ENCODE assay signal across 17 mouse cellular contexts in the genomic region with DNA sequence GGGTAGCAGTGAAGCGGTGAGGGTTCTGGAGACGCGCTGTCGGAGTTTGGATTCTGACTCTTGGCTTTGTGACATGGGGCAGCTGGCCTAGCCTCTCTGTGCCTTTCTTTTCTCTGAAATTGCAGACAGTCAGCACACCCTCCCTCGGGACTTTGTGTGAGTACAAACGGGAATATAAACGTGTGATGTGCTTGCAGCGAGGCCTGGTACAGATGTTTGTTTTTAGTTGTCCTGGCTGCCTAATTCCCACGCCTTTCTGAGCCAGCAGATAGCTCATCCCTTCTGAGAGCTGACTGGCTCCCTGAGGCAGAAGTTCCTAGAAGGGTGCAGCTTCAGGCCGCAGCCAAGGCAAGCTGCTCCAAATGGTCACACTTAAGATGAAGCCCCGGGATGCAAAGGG. TPM values are rescaled to one million over a fixed set of nuclear protein-coding genes. Genes with fewer than 3 reads are reported as not detected.
DNase-seq lines count a peak whose midpoint lies in the region; ATAC-seq and TF ChIP-seq lines count a peak whose summit lies in the region.
"Had no signal": no experiment of that assay in that cellular context is flagged by ENCODE, and none has a peak within 500 bp of the region (broad histone marks: within the 10 kb centered on the region; RNA-seq: fewer than 3 reads in every experiment).

No protein-coding gene starts in this region.

- no peaks in the 10 kb centered on the region for H3K36me3 ChIP-seq in heart, embryonic 13.5 days
- H3K36me3 ChIP-seq in heart, embryonic 11.5 days (ENCODE audit: control insufficient read depth, insufficient read depth, low read length) = no peaks in the 10 kb centered on the region
- H3K36me3 ChIP-seq in embryonic facial prominence, embryonic 10.5 days (replicated peaks) = no peaks in the 10 kb centered on the region
- no peaks in the 10 kb centered on the region for H3K36me3 ChIP-seq in lung, postnatal 0 days (ENCODE audit: insufficient read depth, low read length)
- no peaks in the 10 kb centered on the region for H3K36me3 ChIP-seq in liver, postnatal 0 days (replicated peaks; ENCODE audit: insufficient read depth, low read length)
- H3K36me3 ChIP-seq: forebrain, embryonic 12.5 days; liver, embryonic 13.5 days had no signal

- peaks cover 46% of the 10 kb centered on the region for H3K4me1 ChIP-seq in heart, embryonic 13.5 days
- peaks cover 35% of the 10 kb centered on the region for H3K4me1 ChIP-seq in heart, embryonic 11.5 days (ENCODE audit: control insufficient read depth, insufficient read depth, low read length)
- peaks cover 47% of the 10 kb centered on the region for H3K4me1 ChIP-seq in embryonic facial prominence, embryonic 10.5 days
- peaks cover 8% of the 10 kb centered on the region for H3K4me1 ChIP-seq in lung, postnatal 0 days (ENCODE audit: insufficient read depth, low read depth, low read length)
- peaks cover 3% of the 10 kb centered on the region; the same call in 1 of the 2 replicates for H3K4me1 ChIP-seq in liver, postnatal 0 days (ENCODE audit: insufficient read depth)

- no peak overlapping the region for H3K4me3 ChIP-seq in heart, embryonic 13.5 days
- H3K4me3 ChIP-seq in heart, embryonic 11.5 days (ENCODE audit: low read depth, low read length) = no peak overlapping the region
- no peak overlapping the region for H3K4me3 ChIP-seq in embryonic facial prominence, embryonic 10.5 days
- no peak overlapping the region for H3K4me3 ChIP-seq in lung, postnatal 0 days (ENCODE audit: low read depth, low read length)
- no peak overlapping the region for H3K4me3 ChIP-seq in liver, postnatal 0 days (ENCODE audit: low read depth, low read length)
- H3K4me3 ChIP-seq: forebrain, embryonic 12.5 days; liver, embryonic 13.5 days; myocyte had no signal

- DNase-seq in 3T3-L1 (ENCODE audit: low read depth, low spot score) = peak; percentile 75
- no peak for DNase-seq in embryonic facial prominence, embryonic 10.5 days (ENCODE audit: low spot score)
- DNase-seq in lung, postnatal 0 days (ENCODE audit: low spot score) = peak; percentile 68
- DNase-seq in liver, postnatal 0 days = no peak
- DNase-seq: adrenal gland, adult 2 months; cerebellum, adult 9-11 months; liver, embryonic 13.5 days; right cerebral cortex, postnatal 4 days; thymus, postnatal 4 days had no signal

- peaks cover 3% of the 10 kb centered on the region; the same call in 1 of the 2 replicates for H3K27me3 ChIP-seq in heart, embryonic 13.5 days (replicated peaks)
- no peaks in the 10 kb centered on the region for H3K27me3 ChIP-seq in heart, embryonic 11.5 days (ENCODE audit: control insufficient read depth, insufficient read depth, low read length)
- H3K27me3 ChIP-seq in embryonic facial prominence, embryonic 10.5 days (replicated peaks; ENCODE audit: low read depth, poor library complexity, severe bottlenecking) = peaks cover 2% of the 10 kb centered on the region; the same call in 1 of the 2 replicates
- H3K27me3 ChIP-seq in lung, postnatal 0 days (replicated peaks; ENCODE audit: insufficient read depth, low read length) = no peaks in the 10 kb centered on the region
- H3K27me3 ChIP-seq in liver, postnatal 0 days (ENCODE audit: insufficient read depth, low read length) = 0 out of 2 replicates have a peak, but pooled peaks cover 2% of the 10 kb centered on the region
- H3K27me3 ChIP-seq: Patski had no signal

- no peak for TF ChIP-seq EP300 in lung, postnatal 0 days (IDR thresholded peaks at IDR 0.05)
- no peak for TF ChIP-seq EP300 in liver, postnatal 0 days (IDR thresholded peaks at IDR 0.05; ENCODE audit: low read depth)

- H3K9ac ChIP-seq in heart, embryonic 13.5 days = peak overlapping the region; percentile 47; the same call in 1 of the 2 replicates
- H3K9ac ChIP-seq in heart, embryonic 11.5 days (ENCODE audit: low read depth, low read length) = no peak overlapping the region
- no peak overlapping the region for H3K9ac ChIP-seq in lung, postnatal 0 days (replicated peaks; ENCODE audit: low read depth)
- no peak overlapping the region for H3K9ac ChIP-seq in liver, postnatal 0 days (replicated peaks)
- H3K9ac ChIP-seq: forebrain, embryonic 12.5 days; hindbrain, embryonic 14.5 days; liver, embryonic 13.5 days had no signal

- no peak for ATAC-seq in heart, embryonic 13.5 days (ENCODE audit: extremely low read depth, insufficient number of reproducible peaks, low FRiP score, low TSS enrichment)
- ATAC-seq in heart, embryonic 11.5 days (replicated peaks; ENCODE audit: insufficient number of reproducible peaks, low FRiP score, low TSS enrichment) = no peak
- 0 out of 2 replicates have a peak, but pooled peaks have one; percentile 3 for ATAC-seq in lung, postnatal 0 days
- no peak for ATAC-seq in cerebellum, adult (ENCODE audit: insufficient number of reproducible peaks, low FRiP score, low TSS enrichment)
- ATAC-seq in liver, postnatal 0 days = no peak
- ATAC-seq: Patski had no signal

- no peaks in the 10 kb centered on the region for H3K9me3 ChIP-seq in heart, embryonic 13.5 days
- no peaks in the 10 kb centered on the region for H3K9me3 ChIP-seq in heart, embryonic 11.5 days (replicated peaks; ENCODE audit: control insufficient read depth, low read length)
- H3K9me3 ChIP-seq in embryonic facial prominence, embryonic 10.5 days = no peaks in the 10 kb centered on the region
- H3K9me3 ChIP-seq in lung, postnatal 0 days (ENCODE audit: low read length) = no peaks in the 10 kb centered on the region
- no peaks in the 10 kb centered on the region for H3K9me3 ChIP-seq in liver, postnatal 0 days (ENCODE audit: low read length)
- H3K9me3 ChIP-seq: forebrain, embryonic 12.5 days; liver, embryonic 13.5 days had no signal

- TF ChIP-seq CTCF in lung, postnatal 0 days (IDR thresholded peaks at IDR 0.05) = no peak
- TF ChIP-seq CTCF in liver, postnatal 0 days (IDR thresholded peaks at IDR 0.05; ENCODE audit: low read depth) = no peak

- no peak overlapping the region for H3K4me2 ChIP-seq in heart, embryonic 13.5 days
- H3K4me2 ChIP-seq in heart, embryonic 11.5 days = no peak overlapping the region
- H3K4me2 ChIP-seq in lung, postnatal 0 days (replicated peaks; ENCODE audit: low read depth, low read length) = no peak overlapping the region
- H3K4me2 ChIP-seq in liver, postnatal 0 days (ENCODE audit: low read depth, low read length) = no peak overlapping the region
- H3K4me2 ChIP-seq: forebrain, embryonic 12.5 days; hindbrain, embryonic 14.5 days; liver, embryonic 13.5 days had no signal

- 53% methylated on average over 11 of the region's 11 CpGs for WGBS in heart, embryonic 13.5 days
- 57% methylated on average over 11 of the region's 11 CpGs for WGBS in heart, embryonic 11.5 days (ENCODE audit: insufficient replicate concordance)
- WGBS in embryonic facial prominence, embryonic 10.5 days = 69% methylated on average over 11 of the region's 11 CpGs
- WGBS in lung, postnatal 0 days = 49% methylated on average over 11 of the region's 11 CpGs
- WGBS in liver, postnatal 0 days (ENCODE audit: insufficient replicate concordance) = 67% methylated on average over 11 of the region's 11 CpGs

- H3K27ac ChIP-seq in heart, embryonic 13.5 days (replicated peaks) = peak overlapping the region; percentile 86
- H3K27ac ChIP-seq in heart, embryonic 11.5 days (ENCODE audit: low read depth, low read length) = no peak overlapping the region
- peak overlapping the region; percentile 37; the same call in 1 of the 2 replicates for H3K27ac ChIP-seq in embryonic facial prominence, embryonic 10.5 days (replicated peaks)
- H3K27ac ChIP-seq in lung, postnatal 0 days (ENCODE audit: low read length) = no peak overlapping the region
- no peak overlapping the region for H3K27ac ChIP-seq in liver, postnatal 0 days (ENCODE audit: low read depth)
- H3K27ac ChIP-seq: forebrain, embryonic 12.5 days; hindbrain, embryonic 14.5 days; liver, embryonic 13.5 days had no signal

RNA-seq across cellular contexts. Expression of a gene that starts 9.6 kb away (rescaled TPM):
- polyA plus RNA-seq in heart, embryonic 13.5 days (2015; fragmentation: Nextera tagmentation; extraction: Ambion mirVana) = 415 and 595 TPM in 2 replicates
- 129 and 157 TPM in 2 replicates for polyA plus RNA-seq in heart, embryonic 11.5 days (2014; fragmentation: Nextera tagmentation; extraction: Ambion mirVana)
- polyA plus RNA-seq in embryonic facial prominence, embryonic 10.5 days (2016; fragmentation: Nextera tagmentation; extraction: Ambion mirVana) = 61.5 and 88.8 TPM in 2 replicates
- polyA plus RNA-seq in lung, postnatal 0 days (2015; fragmentation: Nextera tagmentation; extraction: Ambion mirVana) = 464 and 478 TPM in 2 replicates
- polyA plus RNA-seq in liver, postnatal 0 days (2015; fragmentation: Nextera tagmentation; extraction: Ambion mirVana) = 29.8 and 37.8 TPM in 2 replicates

RNA-seq across cellular contexts. Expression of a gene that starts 41.0 kb away (rescaled TPM):
- 0.23 TPM in 1 of 2 replicates, not detected in the other for polyA plus RNA-seq in heart, embryonic 13.5 days (2015; fragmentation: Nextera tagmentation; extraction: Ambion mirVana)
- polyA plus RNA-seq in heart, embryonic 11.5 days (2014; fragmentation: Nextera tagmentation; extraction: Ambion mirVana) = 0.24 TPM in 1 of 2 replicates, not detected in the other
- not detected in 2 replicates for polyA plus RNA-seq in embryonic facial prominence, embryonic 10.5 days (2016; fragmentation: Nextera tagmentation; extraction: Ambion mirVana)
- not detected in 2 replicates for polyA plus RNA-seq in lung, postnatal 0 days (2015; fragmentation: Nextera tagmentation; extraction: Ambion mirVana)
- polyA plus RNA-seq in liver, postnatal 0 days (2015; fragmentation: Nextera tagmentation; extraction: Ambion mirVana) = not detected in 2 replicates
- polyA plus RNA-seq: adrenal gland, adult 2 months; embryonic facial prominence, embryonic 11.5 days; forebrain, embryonic 12.5 days; hindbrain, embryonic 14.5 days; liver, embryonic 13.5 days; Patski had no signal

RNA-seq across cellular contexts. Expression of a gene that starts 49.7 kb away (rescaled TPM):
- 27.0 and 29.2 TPM in 2 replicates for polyA plus RNA-seq in heart, embryonic 13.5 days (2015; fragmentation: Nextera tagmentation; extraction: Ambion mirVana)
- polyA plus RNA-seq in heart, embryonic 11.5 days (2014; fragmentation: Nextera tagmentation; extraction: Ambion mirVana) = 24.7 and 25.3 TPM in 2 replicates
- 0.17 TPM in 1 of 2 replicates, not detected in the other for polyA plus RNA-seq in embryonic facial prominence, embryonic 10.5 days (2016; fragmentation: Nextera tagmentation; extraction: Ambion mirVana)
- 0.33 and 0.55 TPM in 2 replicates for polyA plus RNA-seq in lung, postnatal 0 days (2015; fragmentation: Nextera tagmentation; extraction: Ambion mirVana)
- polyA plus RNA-seq in liver, postnatal 0 days (2015; fragmentation: Nextera tagmentation; extraction: Ambion mirVana) = 0.13 and 0.96 TPM in 2 replicates
- polyA plus RNA-seq: forebrain, embryonic 12.5 days had no signal

Comparison
In these comparisons a context has a peak if more than half of its experiments do, and no peak if none do; other contexts are left out.
1. H3K27ac ChIP-seq: peak in heart, embryonic 13.5 days (single experiment) and embryonic facial prominence, embryonic 10.5 days (single experiment); none in heart, embryonic 11.5 days (single experiment), lung, postnatal 0 days (single experiment) and liver, postnatal 0 days (single experiment).
2. DNase-seq: peak in 3T3-L1 (single experiment) and lung, postnatal 0 days (single experiment); none in embryonic facial prominence, embryonic 10.5 days (single experiment) and liver, postnatal 0 days (single experiment).
3. RNA of a gene that starts 49.7 kb away (polyA plus RNA-seq): 27.0 to 29.2 TPM in heart, embryonic 13.5 days and 24.7 to 25.3 TPM in heart, embryonic 11.5 days; 0.33 to 0.55 TPM in lung, postnatal 0 days, 0.17 TPM in embryonic facial prominence, embryonic 10.5 days and 0.13 to 0.96 TPM in liver, postnatal 0 days; every median in the first group is over 10 times any median in the second.